17 mouse cellular contexts compared by ENCODE assay signal in the genomic region with DNA sequence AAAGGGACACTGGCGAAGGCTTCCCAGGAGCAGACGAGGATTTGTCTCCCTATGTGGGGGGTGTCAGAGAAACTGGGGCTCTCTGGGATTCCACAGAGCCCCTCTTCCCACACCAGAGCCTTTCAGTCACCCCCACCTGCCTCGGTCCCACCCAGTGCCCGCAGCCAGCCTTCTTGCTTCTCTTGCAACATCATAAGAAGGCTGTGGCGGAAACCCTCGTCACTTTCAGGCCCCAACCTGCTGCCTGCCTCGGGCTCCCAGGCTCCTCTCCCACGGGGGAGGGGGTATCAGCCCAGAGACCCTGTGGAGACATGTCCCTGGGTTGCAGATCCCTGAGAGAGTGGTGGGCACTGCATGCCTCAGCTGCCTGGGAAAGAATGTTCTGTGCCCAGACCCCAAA. TPM values are rescaled to one million over a fixed set of nuclear protein-coding genes. Genes with fewer than 3 reads are reported as not detected.
A peak's percentile ranks its signal among the peaks of the same experiment; 100 is the strongest.
DNase-seq lines count a peak whose midpoint lies in the region; ATAC-seq and TF ChIP-seq lines count a peak whose summit lies in the region.
"Had no signal": no experiment of that assay in that cellular context is flagged by ENCODE, and none has a peak within 500 bp of the region (broad histone marks: within the 10 kb centered on the region; RNA-seq: fewer than 3 reads in every experiment).

No protein-coding gene starts in this region.

- H3K4me1 ChIP-seq in liver, embryonic 16.5 days (ENCODE audit: control insufficient read depth, low read depth, low read length), result peaks cover 37% of the 10 kb centered on the region
- H3K4me1 ChIP-seq in bone marrow, adult 2 months (ENCODE audit: control insufficient read depth, insufficient read depth, low read length), result peaks cover 24% of the 10 kb centered on the region
- peaks cover 40% of the 10 kb centered on the region for H3K4me1 ChIP-seq in limb, embryonic 15.5 days

- no peak overlapping the region for H3K4me3 ChIP-seq in liver, embryonic 16.5 days (ENCODE audit: low read depth, low read length)
- no peak overlapping the region for H3K4me3 ChIP-seq in bone marrow, adult 2 months (replicated peaks; ENCODE audit: control insufficient read depth, low read depth, low read length)
- H3K4me3 ChIP-seq in limb, embryonic 15.5 days, result no peak overlapping the region
- H3K4me3 ChIP-seq: kidney, embryonic 15.5 days had no signal

- no peak for ATAC-seq in liver, embryonic 16.5 days (ENCODE audit: low read depth)
- ATAC-seq in limb, embryonic 15.5 days (ENCODE audit: insufficient number of reproducible peaks, low FRiP score, low TSS enrichment, low read depth), result no peak
- ATAC-seq: hindbrain, postnatal 0 days had no signal

- TF ChIP-seq CTCF in bone marrow, adult 2 months (IDR thresholded peaks at IDR 0.05; ENCODE audit: control insufficient read depth, insufficient read depth, low read length), result no peak

- DNase-seq in liver, result no peak
- peak; percentile 76 to 77 for DNase-seq in thymus, postnatal 10 days (ENCODE audit: low spot score in 2 of 2)
- no peak for DNase-seq in layer of hippocampus, postnatal 25 days (ENCODE audit: extremely low spot score in 1 of 2, low spot score in 1 of 2)
- DNase-seq in right cerebral cortex, adult 2 months (ENCODE audit: low spot score in 2 of 2), result no peak
- DNase-seq: cerebellum, adult 2 months; heart, adult 11 months; layer of hippocampus, adult 9-11 months; lung, postnatal 36 days had no signal

- H3K9me3 ChIP-seq in liver, embryonic 16.5 days (replicated peaks; ENCODE audit: control insufficient read depth, low read length), result no peaks in the 10 kb centered on the region
- H3K9me3 ChIP-seq in limb, embryonic 15.5 days, result no peaks in the 10 kb centered on the region
- H3K9me3 ChIP-seq: kidney, embryonic 15.5 days had no signal

- H3K27me3 ChIP-seq in liver, embryonic 16.5 days (ENCODE audit: control insufficient read depth, insufficient read depth, low read depth, low read length), result no peaks in the 10 kb centered on the region
- no peaks in the 10 kb centered on the region for H3K27me3 ChIP-seq in limb, embryonic 15.5 days
- H3K27me3 ChIP-seq: kidney, embryonic 15.5 days had no signal

- no peak overlapping the region for H3K9ac ChIP-seq in liver, embryonic 16.5 days (ENCODE audit: low read depth, low read length)
- H3K9ac ChIP-seq in limb, embryonic 15.5 days, result no peak overlapping the region
- H3K9ac ChIP-seq: kidney, embryonic 15.5 days had no signal

- no peaks in the 10 kb centered on the region for H3K36me3 ChIP-seq in liver, embryonic 16.5 days (ENCODE audit: control insufficient read depth, insufficient read depth)
- no peaks in the 10 kb centered on the region for H3K36me3 ChIP-seq in limb, embryonic 15.5 days
- H3K36me3 ChIP-seq: kidney, embryonic 15.5 days had no signal

- no peak; the same call in 1 of the 2 replicates for TF ChIP-seq POLR2A in bone marrow, adult 2 months (IDR thresholded peaks at IDR 0.05; ENCODE audit: borderline replicate concordance, control insufficient read depth, low read depth, low read length)

- WGBS in liver, embryonic 16.5 days (ENCODE audit: insufficient replicate concordance), result 32% methylated on average over 8 of the region's 8 CpGs
- WGBS in bone marrow, adult 2 months, result 24% methylated on average over 8 of the region's 8 CpGs
- 52% methylated on average over 8 of the region's 8 CpGs for WGBS in limb, embryonic 15.5 days

- H3K4me2 ChIP-seq in liver, embryonic 16.5 days (ENCODE audit: low read depth, low read length), result no peak overlapping the region
- no peak overlapping the region for H3K4me2 ChIP-seq in limb, embryonic 15.5 days
- H3K4me2 ChIP-seq: kidney, embryonic 15.5 days had no signal

- H3K27ac ChIP-seq in liver, embryonic 16.5 days (ENCODE audit: low read length), result peak overlapping the region; percentile 16; the same call in 1 of the 2 replicates
- H3K27ac ChIP-seq in bone marrow, adult 2 months (ENCODE audit: control insufficient read depth, insufficient read depth, low read depth, low read length, poor library complexity), result peak overlapping the region; percentile 88
- H3K27ac ChIP-seq in limb, embryonic 15.5 days, result peak overlapping the region; percentile 68
- H3K27ac ChIP-seq: hindbrain, postnatal 0 days; kidney, embryonic 15.5 days had no signal

RNA-seq across cellular contexts. Expression of a gene that starts 28.4 kb away (rescaled TPM):
- polyA plus RNA-seq in liver, embryonic 16.5 days (2015; fragmentation: Nextera tagmentation; extraction: Ambion mirVana), result 50.9 and 54.3 TPM in 2 replicates
- polyA plus RNA-seq in bone marrow, adult 2 months (2011; ENCODE audit: insufficient read depth, insufficient read length, low replicate concordance, missing spikeins), result 91.0 and 128 TPM in 2 replicates
- 107 and 122 TPM in 2 replicates for polyA plus RNA-seq in limb, embryonic 15.5 days (2015; fragmentation: Nextera tagmentation; extraction: Ambion mirVana)
- 10 to 100 TPM; 56.8 to 68.2 TPM for total RNA-seq in layer of hippocampus, postnatal 25 days (2021)

RNA-seq across cellular contexts. Expression of a gene that starts 35.0 kb away (rescaled TPM):
- polyA plus RNA-seq in liver, embryonic 16.5 days (2015; fragmentation: Nextera tagmentation; extraction: Ambion mirVana), result 2.8 and 3.1 TPM in 2 replicates
- polyA plus RNA-seq in bone marrow, adult 2 months (2011; ENCODE audit: insufficient read depth, insufficient read length, low replicate concordance, missing spikeins), result 21.8 and 36.9 TPM in 2 replicates
- 23.1 and 24.3 TPM in 2 replicates for polyA plus RNA-seq in limb, embryonic 15.5 days (2015; fragmentation: Nextera tagmentation; extraction: Ambion mirVana)
- total RNA-seq in layer of hippocampus, postnatal 25 days (2021), result 10 to 100 TPM; 31.4 to 38.0 TPM

RNA-seq across cellular contexts. Expression of a gene that starts 35.0 kb away (rescaled TPM):
- not detected in 2 replicates for polyA plus RNA-seq in liver, embryonic 16.5 days (2015; fragmentation: Nextera tagmentation; extraction: Ambion mirVana)
- polyA plus RNA-seq in bone marrow, adult 2 months (2011; ENCODE audit: insufficient read depth, insufficient read length, low replicate concordance, missing spikeins), result not detected in 2 replicates
- 0.24 TPM in 1 of 2 replicates, not detected in the other for polyA plus RNA-seq in limb, embryonic 15.5 days (2015; fragmentation: Nextera tagmentation; extraction: Ambion mirVana)
- total RNA-seq in layer of hippocampus, postnatal 25 days (2021), result not detected
- total RNA-seq: ES-E14; hindbrain, postnatal 0 days had no signal
- polyA plus RNA-seq: cerebellum, adult 2 months; hindbrain, postnatal 0 days; kidney, embryonic 15.5 days; limb, embryonic 14.5 days; small intestine, adult 2 months; urinary bladder, adult 2 months had no signal

RNA-seq across cellular contexts. Expression of a gene that starts 52.8 kb away (rescaled TPM):
- polyA plus RNA-seq in liver, embryonic 16.5 days (2015; fragmentation: Nextera tagmentation; extraction: Ambion mirVana), result 58.3 and 65.7 TPM in 2 replicates
- 10.6 and 32.5 TPM in 2 replicates for polyA plus RNA-seq in bone marrow, adult 2 months (2011; ENCODE audit: insufficient read depth, insufficient read length, low replicate concordance, missing spikeins)
- 31.5 and 36.3 TPM in 2 replicates for polyA plus RNA-seq in limb, embryonic 15.5 days (2015; fragmentation: Nextera tagmentation; extraction: Ambion mirVana)
- 1 to 10 TPM; 1.2 to 1.9 TPM for total RNA-seq in layer of hippocampus, postnatal 25 days (2021)

Comparison
In these comparisons a context has a peak if more than half of its experiments do, and no peak if none do; other contexts are left out.
1. H3K27ac ChIP-seq: peak in every context shown above with its lines; median percentile 88 in bone marrow, adult 2 months; 68 in limb, embryonic 15.5 days; 16 in liver, embryonic 16.5 days.
2. DNase-seq: peak in thymus, postnatal 10 days (2 of 2); none in liver (single experiment), layer of hippocampus, postnatal 25 days (0 of 2) and right cerebral cortex, adult 2 months (0 of 2).